Mouse (Mus musculus) kidney, embryonic 16.5 days (tissue): ENCODE results near the gene Ube2d1. TPM values are rescaled to one million over a fixed set of nuclear protein-coding genes. Genes with fewer than 3 reads are reported as not detected.
A peak's percentile ranks its signal among the peaks of the same experiment; 100 is the strongest.

Experiments
- ATAC-seq: fragments of 200-750 bp; cut with Nextera tagmentation; 2 replicates; pipeline ENCODE4 v1.8.0; 2017; ENCODE audit warnings: moderate TSS enrichment; ENCODE audit not compliant: low FRiP score, low TSS enrichment
- H3K27ac ChIP-seq: fragments of 300-500 bp; sonication (generic); 2 replicates; pipeline ENCODE4 v1.5.1; 2014; ENCODE audit warnings: low read length
- H3K27me3 ChIP-seq: fragments of 300-500 bp; sonication (generic); 2 replicates; pipeline ENCODE4 v1.6.1; 2014; ENCODE audit warnings: low read length, control low read depth, mixed read lengths; ENCODE audit not compliant: insufficient read depth
- H3K36me3 ChIP-seq: fragments of 300-500 bp; sonication (generic); 2 replicates; pipeline ENCODE4 v1.6.1; 2014; ENCODE audit warnings: low read length, control low read depth, mixed read lengths; ENCODE audit not compliant: insufficient read depth
- H3K4me1 ChIP-seq: fragments of 300-500 bp; sonication (generic); 2 replicates; pipeline ENCODE4 v1.6.1; 2014; ENCODE audit warnings: low read length, control low read depth, mixed read lengths; ENCODE audit not compliant: insufficient read depth
- H3K4me2 ChIP-seq: fragments of 300-500 bp; sonication (generic); replicated peaks from 2 replicates; pipeline ENCODE4 v1.6.1; 2014; ENCODE audit warnings: low read depth, low read length
- H3K4me3 ChIP-seq: fragments of 300-500 bp; sonication (generic); 2 replicates; pipeline ENCODE4 v1.5.1; 2014; ENCODE audit warnings: mild to moderate bottlenecking, low read length
- H3K9ac ChIP-seq: fragments of 300-500 bp; sonication (generic); replicated peaks from 2 replicates; pipeline ENCODE4 v1.6.1; 2014; ENCODE audit warnings: low read length
- H3K9me3 ChIP-seq: fragments of 300-500 bp; sonication (generic); 2 replicates; pipeline ENCODE4 v1.6.1; 2016; ENCODE audit warnings: low read length, control low read depth
- WGBS: fragments of 180-500 bp; shearing (Covaris S2); extraction: QIAGEN DNeasy Blood & Tissue Kit; methylation state at CpG from one replicate; pipeline ENCODE4 v1.1.7; 2014; 5-methylcytosine and 5-hydroxymethylcytosine counted together
- polyA plus RNA-seq: library from polyadenylated mRNA; unstranded; fragments of >200 nt; fragmentation: Nextera tagmentation; extraction: Ambion mirVana; gene quantifications from 2 replicates; pipeline ENCODE4 v1.2.1, GENCODE M21; 2015

The Ube2d1 gene
- polyA plus RNA-seq, 1 experiment from 2014 or later, result 54.3 TPM

DNA sequence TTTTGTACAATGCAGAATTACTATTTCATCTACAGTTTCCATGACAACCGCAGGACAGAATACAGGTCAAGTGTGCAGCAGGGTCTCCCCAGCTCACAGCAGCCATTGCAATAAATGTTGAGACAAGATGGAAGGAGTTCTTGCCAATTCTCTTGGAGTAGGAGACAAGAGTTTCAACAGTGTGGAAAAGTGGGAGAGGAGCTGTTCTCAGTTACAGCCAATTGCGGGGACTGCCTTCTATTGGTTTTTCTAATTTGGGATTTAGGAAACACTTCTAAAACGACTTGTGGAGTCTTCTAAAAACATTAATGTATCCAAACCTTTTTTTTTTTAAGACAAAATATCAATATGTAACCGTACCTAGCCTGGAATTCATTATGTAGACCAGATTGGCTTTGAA is 20.0 kb downstream of the Ube2d1 start:
- H3K4me2 ChIP-seq, result no peak overlapping the region
- H3K4me1 ChIP-seq, result peaks cover 10% of the 10 kb centered on the region
- WGBS, result 93% methylated on average over 4 of the region's 4 CpGs
- ATAC-seq, result no peak
- no peak overlapping the region for H3K27ac ChIP-seq
- no peak overlapping the region for H3K9ac ChIP-seq
- H3K4me3 ChIP-seq, result no peak overlapping the region
- H3K27me3 ChIP-seq, result no peaks in the 10 kb centered on the region
- peaks cover 4% of the 10 kb centered on the region; the same call in 1 of the 2 replicates for H3K36me3 ChIP-seq
- no peaks in the 10 kb centered on the region for H3K9me3 ChIP-seq

- Histone ChIP-seq H3K9me3 (no peaks in the 10 kb centered on the region), H3K9ac (no peak overlapping the region), H3K4me2 (no peak overlapping the region), H3K27me3 (no peaks in the 10 kb centered on the region), H3K4me1 (peaks cover 22% of the 10 kb centered on the region), H3K4me3 (no peak overlapping the region), H3K36me3 (peaks cover 4% of the 10 kb centered on the region; the same call in 1 of the 2 replicates), H3K27ac (no peak overlapping the region; the same call in 1 of the 2 replicates)
- ATAC-seq, result 0 out of 2 replicates have a peak, but pooled peaks have one; percentile 36
- WGBS, result 55% methylated on average over 8 of the region's 8 CpGs
Observed at GRCm38 (mm10) chr10:71261637-71262036, 23.4 kb downstream of the Ube2d1 start.

DNA sequence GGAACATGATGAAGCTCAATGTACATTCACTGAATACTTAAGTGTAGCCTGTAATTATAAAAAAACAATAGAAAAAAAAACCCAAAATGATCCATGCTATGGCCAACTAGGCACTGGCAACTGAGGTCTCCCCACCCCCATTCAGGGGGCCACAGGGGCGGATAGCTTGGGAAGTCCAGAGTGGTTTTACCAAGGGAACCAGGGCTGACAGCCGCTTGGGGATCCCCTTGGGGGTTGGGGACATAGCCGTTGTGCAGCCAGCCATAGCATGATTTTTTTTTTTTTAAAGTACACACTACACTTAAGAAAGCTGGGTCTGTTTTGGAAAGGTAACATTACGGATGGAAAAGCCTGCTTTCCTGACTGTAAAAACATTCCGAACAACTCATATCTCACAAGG is 26.1 kb downstream of the Ube2d1 start:
- peak overlapping the region; percentile 13; the same call in 1 of the 2 replicates for H3K27ac ChIP-seq
- 52% methylated on average over 5 of the region's 5 CpGs for WGBS
- H3K36me3 ChIP-seq, result peaks cover 22% of the 10 kb centered on the region
- no peak overlapping the region for H3K4me2 ChIP-seq
- no peak for ATAC-seq
- H3K4me1 ChIP-seq, result peaks cover 22% of the 10 kb centered on the region
- H3K4me3 ChIP-seq, result no peak overlapping the region
- no peaks in the 10 kb centered on the region for H3K27me3 ChIP-seq
- no peaks in the 10 kb centered on the region for H3K9me3 ChIP-seq
- no peak overlapping the region for H3K9ac ChIP-seq

DNA sequence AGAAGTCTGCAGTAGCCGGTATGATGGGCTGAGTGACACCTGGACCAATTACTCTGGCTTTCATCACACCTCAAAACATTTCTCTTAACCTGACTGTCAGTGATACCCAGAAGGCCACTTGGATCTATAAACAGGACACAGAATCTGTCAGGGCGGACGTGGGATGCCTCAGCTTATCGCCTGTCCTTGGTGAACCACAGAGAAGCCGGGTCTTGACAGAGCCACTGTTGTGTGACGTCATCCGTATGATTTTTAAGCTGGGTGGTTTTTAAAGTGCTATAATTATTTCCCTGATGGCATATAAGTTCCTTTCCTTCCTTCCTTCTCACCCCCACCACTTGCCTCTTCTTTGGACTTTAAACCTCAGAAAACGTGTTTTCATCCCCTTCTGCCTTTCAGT is 26.5 kb downstream of the Ube2d1 start:
- Histone ChIP-seq H3K4me1 (peaks cover 22% of the 10 kb centered on the region), H3K27me3 (no peaks in the 10 kb centered on the region), H3K4me2 (no peak overlapping the region), H3K27ac (peak overlapping the region; percentile 13; the same call in 1 of the 2 replicates), H3K4me3 (no peak overlapping the region), H3K9ac (no peak overlapping the region), H3K36me3 (peaks cover 22% of the 10 kb centered on the region), H3K9me3 (no peaks in the 10 kb centered on the region)
- WGBS, result 64% methylated on average over 8 of the region's 8 CpGs
- ATAC-seq, result no peak

- WGBS, result 21% methylated on average over 4 of the region's 4 CpGs
- Histone ChIP-seq H3K27me3 (no peaks in the 10 kb centered on the region), H3K4me2 (no peak overlapping the region), H3K27ac (no peak overlapping the region), H3K4me1 (no peaks in the 10 kb centered on the region), H3K9ac (no peak overlapping the region), H3K4me3 (no peak overlapping the region), H3K9me3 (no peaks in the 10 kb centered on the region), H3K36me3 (peaks cover 18% of the 10 kb centered on the region)
- ATAC-seq, result no peak
Observed at GRCm38 (mm10) chr10:71253147-71253546, 31.9 kb downstream of the Ube2d1 start.

- Histone ChIP-seq H3K4me1 (no peaks in the 10 kb centered on the region), H3K9me3 (no peaks in the 10 kb centered on the region), H3K27ac (no peak overlapping the region), H3K36me3 (peaks cover 18% of the 10 kb centered on the region), H3K27me3 (no peaks in the 10 kb centered on the region), H3K4me3 (no peak overlapping the region), H3K9ac (no peak overlapping the region), H3K4me2 (no peak overlapping the region)
- WGBS, result 76% methylated on average over 5 of the region's 5 CpGs
- no peak for ATAC-seq
Observed at GRCm38 (mm10) chr10:71252421-71252820, 32.6 kb downstream of the Ube2d1 start.

GRCm38 (mm10) chr10:71251846-71252245 is 33.2 kb downstream of the Ube2d1 start:
- Histone ChIP-seq H3K4me3 (no peak overlapping the region), H3K27me3 (no peaks in the 10 kb centered on the region), H3K4me2 (no peak overlapping the region), H3K9me3 (no peaks in the 10 kb centered on the region), H3K36me3 (peaks cover 18% of the 10 kb centered on the region), H3K9ac (no peak overlapping the region), H3K27ac (no peak overlapping the region), H3K4me1 (no peaks in the 10 kb centered on the region)
- ATAC-seq, result no peak
- 52% methylated on average over 5 of the region's 5 CpGs for WGBS

DNA sequence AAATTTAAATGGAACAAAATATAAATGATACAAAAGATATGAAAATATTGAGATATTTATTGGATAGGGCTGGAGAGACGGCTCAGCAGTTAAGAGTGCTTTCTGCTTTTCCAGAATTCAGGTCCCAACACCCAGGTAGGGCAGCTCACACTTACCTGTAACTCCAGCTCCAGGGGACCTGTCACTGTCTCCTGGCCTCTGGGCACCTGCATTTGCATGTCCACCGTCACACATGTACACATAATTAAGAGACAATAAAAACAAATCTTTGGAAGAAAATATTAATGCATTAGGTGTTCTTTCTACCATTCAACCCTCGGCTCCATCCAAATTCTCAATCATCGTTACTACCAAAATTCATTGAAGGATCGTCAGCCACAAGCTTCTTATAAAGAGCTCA is 33.8 kb downstream of the Ube2d1 start:
- Histone ChIP-seq H3K4me3 (no peak overlapping the region), H3K27me3 (no peaks in the 10 kb centered on the region), H3K4me1 (no peaks in the 10 kb centered on the region), H3K4me2 (no peak overlapping the region), H3K9ac (no peak overlapping the region), H3K9me3 (no peaks in the 10 kb centered on the region), H3K27ac (no peak overlapping the region), H3K36me3 (peaks cover 14% of the 10 kb centered on the region)
- no peak for ATAC-seq
- WGBS, result 89% methylated on average over 5 of the region's 5 CpGs

DNA sequence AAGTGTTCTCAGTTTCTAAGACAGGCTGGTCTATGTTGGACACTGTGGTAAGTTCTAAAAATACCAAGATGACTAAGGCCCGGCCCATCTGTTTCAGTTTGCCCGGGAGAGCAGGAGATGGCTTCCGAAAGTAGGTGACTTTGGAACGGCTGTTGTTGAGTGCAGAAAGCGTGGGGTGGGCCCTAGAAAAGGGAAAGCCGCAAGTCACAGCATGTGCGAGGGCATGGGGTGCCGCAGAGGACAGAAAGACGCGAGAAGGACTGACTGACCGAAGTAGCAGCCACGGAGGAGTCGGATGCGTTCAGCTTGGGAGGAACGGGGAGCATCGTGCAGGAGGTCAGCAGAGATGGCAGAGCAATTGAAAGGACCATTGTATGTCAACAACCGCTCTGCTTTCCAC is 34.6 kb downstream of the Ube2d1 start:
- H3K4me1 ChIP-seq, result no peaks in the 10 kb centered on the region
- ATAC-seq, result no peak
- H3K36me3 ChIP-seq, result peaks cover 10% of the 10 kb centered on the region
- H3K27ac ChIP-seq, result no peak overlapping the region
- H3K4me3 ChIP-seq, result no peak overlapping the region
- no peaks in the 10 kb centered on the region for H3K27me3 ChIP-seq
- H3K9me3 ChIP-seq, result no peaks in the 10 kb centered on the region
- H3K4me2 ChIP-seq, result no peak overlapping the region
- no peak overlapping the region for H3K9ac ChIP-seq
- 85% methylated on average over 17 of the region's 17 CpGs for WGBS

DNA sequence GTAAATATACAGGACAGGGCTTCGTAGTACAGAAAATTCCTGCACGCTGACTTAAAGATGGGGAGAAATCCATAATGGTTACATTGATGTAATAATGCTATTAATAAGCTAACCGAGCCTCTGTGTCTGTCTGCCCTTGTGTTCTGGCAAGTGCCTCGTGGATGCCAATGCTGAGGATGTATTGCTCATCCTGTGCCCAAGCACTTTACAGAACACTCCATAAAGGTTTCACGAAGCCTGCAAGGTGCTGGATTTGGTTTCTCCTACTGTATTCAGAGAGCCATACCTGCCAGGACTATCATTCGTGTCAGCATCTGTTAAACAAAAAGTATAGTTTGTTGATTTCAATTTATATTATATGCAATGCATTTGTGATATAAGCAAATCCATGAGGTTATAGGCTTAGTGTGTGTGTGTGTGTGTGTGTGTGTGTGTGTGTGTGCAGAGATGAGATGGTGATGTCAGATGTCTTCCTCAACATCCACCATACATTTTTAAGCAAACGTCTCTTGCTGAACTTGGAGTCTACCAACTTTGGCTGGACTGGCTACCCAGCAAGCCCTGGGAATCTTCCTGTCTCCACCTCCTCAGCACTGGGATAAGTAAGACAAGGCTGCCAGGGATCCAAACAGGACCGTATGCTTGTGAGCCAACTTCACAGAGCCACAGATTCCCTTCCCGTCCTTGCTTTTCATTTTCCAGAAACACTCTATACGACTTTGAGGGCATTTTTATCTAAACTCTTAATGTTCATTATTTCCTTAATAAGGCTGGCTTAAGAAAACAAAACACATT is 35.8 kb downstream of the Ube2d1 start:
- Histone ChIP-seq H3K9ac (no peak overlapping the region), H3K36me3 (peaks cover under 1% of the 10 kb centered on the region), H3K9me3 (no peaks in the 10 kb centered on the region), H3K4me3 (no peak overlapping the region), H3K27ac (no peak overlapping the region), H3K27me3 (no peaks in the 10 kb centered on the region), H3K4me1 (no peaks in the 10 kb centered on the region), H3K4me2 (no peak overlapping the region)
- 84% methylated on average over 10 of the region's 10 CpGs for WGBS
- ATAC-seq, result no peak
